Mouse (Mus musculus) intestine, embryonic 16.5 days (tissue): Measurements from ENCODE around the gene Mtmr1. TPM values are rescaled to one million over a fixed set of nuclear protein-coding genes. Genes with fewer than 3 reads are reported as not detected.
"Not testable (repeated sequence)": the region's sequence is repeated elsewhere in the genome, so short reads cannot be mapped to it uniquely, and the experiment has no call there.

Experiments used
- ATAC-seq: fragments of 200-750 bp; cut with Nextera tagmentation; 2 replicates; pipeline ENCODE4 v1.8.0; 2017; ENCODE audit warnings: moderate TSS enrichment, moderate library complexity
- H3K27ac ChIP-seq: fragments of 300-500 bp; sonication (generic); 2 replicates; pipeline ENCODE4 v1.5.1; 2014; ENCODE audit warnings: mild to moderate bottlenecking, low read length
- H3K27me3 ChIP-seq: fragments of 300-500 bp; sonication (generic); replicated peaks from 2 replicates; pipeline ENCODE4 v1.6.1; 2014; ENCODE audit warnings: low read length, control low read depth, mixed read lengths; ENCODE audit not compliant: control insufficient read depth, insufficient read depth
- H3K36me3 ChIP-seq: fragments of 300-500 bp; sonication (generic); 2 replicates; pipeline ENCODE4 v1.6.1; 2014; ENCODE audit warnings: low read length, control low read depth; ENCODE audit not compliant: control insufficient read depth, insufficient read depth
- H3K4me1 ChIP-seq: fragments of 300-500 bp; sonication (generic); 2 replicates; pipeline ENCODE4 v1.6.1; 2014; ENCODE audit warnings: low read length, control low read depth, mixed read lengths; ENCODE audit not compliant: control insufficient read depth, insufficient read depth
- H3K4me2 ChIP-seq: fragments of 300-500 bp; sonication (generic); 2 replicates; pipeline ENCODE4 v1.6.1; 2014; ENCODE audit warnings: low read depth, low read length, control low read depth
- H3K4me3 ChIP-seq: fragments of 300-500 bp; sonication (generic); 2 replicates; pipeline ENCODE4 v1.5.1; 2014; ENCODE audit warnings: mild to moderate bottlenecking, low read length
- H3K9ac ChIP-seq: fragments of 300-500 bp; sonication (generic); 2 replicates; pipeline ENCODE4 v1.6.1; 2014; ENCODE audit warnings: low read depth, low read length
- H3K9me3 ChIP-seq: fragments of 300-500 bp; sonication (generic); 2 replicates; pipeline ENCODE4 v1.6.1; 2016; ENCODE audit warnings: low read length, control low read depth; ENCODE audit not compliant: control insufficient read depth
- WGBS: fragments of 180-500 bp; shearing (Covaris S2); extraction: QIAGEN DNeasy Blood & Tissue Kit; methylation state at CpG from one replicate; pipeline ENCODE4 v1.1.7; 2014; 5-methylcytosine and 5-hydroxymethylcytosine counted together
- polyA plus RNA-seq: library from polyadenylated mRNA; unstranded; fragments of >200 nt; fragmentation: Nextera tagmentation; extraction: Ambion mirVana; gene quantifications from 2 replicates; pipeline ENCODE4 v1.2.1, GENCODE M21; 2015

Mtmr1 gene
- polyA plus RNA-seq = 9.3 and 10.9 TPM in 2 replicates

- peak within 1 kb of the TSS; percentile 80 for H3K9ac ChIP-seq
- no peaks in the 10 kb centered on the region for H3K27me3 ChIP-seq
- no peaks in the 10 kb centered on the region for H3K36me3 ChIP-seq
- no peaks in the 10 kb centered on the region for H3K9me3 ChIP-seq
- H3K4me1 ChIP-seq = 0 out of 2 replicates have a peak, but pooled peaks cover 2% of the 10 kb centered on the region
- peak; percentile 95 for ATAC-seq
- peak within 1 kb of the TSS; percentile 66 for H3K4me3 ChIP-seq
- 14% methylated on average over 46 of the region's 47 CpGs for WGBS
- H3K27ac ChIP-seq = peak within 1 kb of the TSS; percentile 59
- H3K4me2 ChIP-seq = peak within 1 kb of the TSS; percentile 52
These were observed at the start of gene Mtmr1 for GRCm38 (mm10) chrX:71364554-71364991. Gene Mtmr1 (plus strand): TSS chrX:71364760.

- no peaks in the 10 kb centered on the region for H3K4me1 ChIP-seq
- no peaks in the 10 kb centered on the region for H3K9me3 ChIP-seq
- H3K27me3 ChIP-seq = no peaks in the 10 kb centered on the region
- H3K9ac ChIP-seq = no peak overlapping the region
- WGBS = 79% methylated on average over 1 of the region's 1 CpGs
- H3K27ac ChIP-seq = no peak overlapping the region
- no peak for ATAC-seq
- no peak overlapping the region for H3K4me2 ChIP-seq
- no peaks in the 10 kb centered on the region for H3K36me3 ChIP-seq
- no peak overlapping the region for H3K4me3 ChIP-seq
These were observed 12.5 kb upstream of the Mtmr1 start for GRCm38 (mm10) chrX:71352033-71352432.

GRCm38 (mm10) chrX:71355331-71355730, 9.2 kb upstream of the Mtmr1 start:
- H3K27me3 ChIP-seq = no peaks in the 10 kb centered on the region
- 49% methylated on average over 1 of the region's 1 CpGs for WGBS
- no peak overlapping the region for H3K4me2 ChIP-seq
- no peak for ATAC-seq
- H3K9me3 ChIP-seq = no peaks in the 10 kb centered on the region
- no peaks in the 10 kb centered on the region for H3K4me1 ChIP-seq
- no peak overlapping the region for H3K9ac ChIP-seq
- no peak overlapping the region for H3K4me3 ChIP-seq
- H3K36me3 ChIP-seq = no peaks in the 10 kb centered on the region
- H3K27ac ChIP-seq = no peak overlapping the region

GRCm38 (mm10) chrX:71361793-71362192, 2.8 kb upstream of the Mtmr1 start:
- H3K4me2 ChIP-seq, H3K4me1 ChIP-seq, ATAC-seq, H3K9me3 ChIP-seq, H3K36me3 ChIP-seq, H3K27me3 ChIP-seq, H3K4me3 ChIP-seq, H3K9ac ChIP-seq, H3K27ac ChIP-seq: not testable (repeated sequence)
- 90% methylated on average over 10 of the region's 10 CpGs for WGBS

GRCm38 (mm10) chrX:71364062-71364461, 498 bp upstream of the Mtmr1 start:
- ATAC-seq = no peak
- no peak overlapping the region for H3K27ac ChIP-seq
- H3K4me1 ChIP-seq = 0 out of 2 replicates have a peak, but pooled peaks cover 2% of the 10 kb centered on the region
- peak overlapping the region; percentile 80 for H3K9ac ChIP-seq
- H3K36me3 ChIP-seq = no peaks in the 10 kb centered on the region
- WGBS = 58% methylated on average over 5 of the region's 5 CpGs
- peak overlapping the region; percentile 66 for H3K4me3 ChIP-seq
- H3K27me3 ChIP-seq = no peaks in the 10 kb centered on the region
- H3K9me3 ChIP-seq = no peaks in the 10 kb centered on the region
- peak overlapping the region; percentile 52 for H3K4me2 ChIP-seq

GRCm38 (mm10) chrX:71365011-71365410, 451 bp downstream of the Mtmr1 start:
- H3K9ac ChIP-seq = peak overlapping the region; percentile 80
- peak overlapping the region; percentile 59 for H3K27ac ChIP-seq
- H3K4me3 ChIP-seq = peak overlapping the region; percentile 66
- H3K4me1 ChIP-seq = 0 out of 2 replicates have a peak, but pooled peaks cover 2% of the 10 kb centered on the region
- H3K27me3 ChIP-seq = no peaks in the 10 kb centered on the region
- peak overlapping the region; percentile 52 for H3K4me2 ChIP-seq
- WGBS = 15% methylated on average over 16 of the region's 20 CpGs
- H3K36me3 ChIP-seq = no peaks in the 10 kb centered on the region
- ATAC-seq = peak; percentile 75
- no peaks in the 10 kb centered on the region for H3K9me3 ChIP-seq

GRCm38 (mm10) chrX:71365510-71365909, 950 bp downstream of the Mtmr1 start:
- Histone ChIP-seq H3K27ac (no peak overlapping the region), H3K4me2 (peak overlapping the region; percentile 52), H3K9me3 (no peaks in the 10 kb centered on the region), H3K4me3 (peak overlapping the region; percentile 66), H3K4me1 (0 out of 2 replicates have a peak, but pooled peaks cover 2% of the 10 kb centered on the region), H3K27me3 (no peaks in the 10 kb centered on the region), H3K9ac (peak overlapping the region; percentile 80), H3K36me3 (no peaks in the 10 kb centered on the region)
- 53% methylated on average over 3 of the region's 3 CpGs for WGBS
- ATAC-seq = no peak

- Histone ChIP-seq H3K4me3 (no peak overlapping the region), H3K27ac (no peak overlapping the region), H3K9ac (no peak overlapping the region), H3K27me3 (no peaks in the 10 kb centered on the region), H3K4me2 (no peak overlapping the region), H3K9me3 (no peaks in the 10 kb centered on the region), H3K4me1 (0 out of 2 replicates have a peak, but pooled peaks cover 2% of the 10 kb centered on the region), H3K36me3 (no peaks in the 10 kb centered on the region)
- ATAC-seq = no peak
These were observed 2.4 kb downstream of the Mtmr1 start for GRCm38 (mm10) chrX:71366973-71367372.

GRCm38 (mm10) chrX:71376781-71377180, 12.2 kb downstream of the Mtmr1 start:
- Histone ChIP-seq H3K4me1 (no peaks in the 10 kb centered on the region), H3K36me3 (no peaks in the 10 kb centered on the region), H3K9me3 (no peaks in the 10 kb centered on the region), H3K27me3 (no peaks in the 10 kb centered on the region), H3K9ac (no peak overlapping the region), H3K27ac (no peak overlapping the region), H3K4me3 (no peak overlapping the region), H3K4me2 (no peak overlapping the region)
- no peak for ATAC-seq
- 84% methylated on average over 1 of the region's 1 CpGs for WGBS

- Histone ChIP-seq H3K4me1 (no peaks in the 10 kb centered on the region), H3K27me3 (no peaks in the 10 kb centered on the region), H3K9ac (no peak overlapping the region), H3K27ac (no peak overlapping the region), H3K4me3 (no peak overlapping the region), H3K4me2 (no peak overlapping the region), H3K9me3 (no peaks in the 10 kb centered on the region), H3K36me3 (no peaks in the 10 kb centered on the region)
- 79% methylated on average over 2 of the region's 2 CpGs for WGBS
- no peak for ATAC-seq
These were observed 13.9 kb downstream of the Mtmr1 start for GRCm38 (mm10) chrX:71378435-71378834.
